Mouse (Mus musculus): ENCODE data around the gene Mustn1. TPM values are rescaled to one million over a fixed set of nuclear protein-coding genes. Genes with fewer than 3 reads are reported as not detected.

Gene Mustn1
- 1 to 10 TPM; 3.3 to 3.7 TPM for total RNA-seq (2023)

GRCm38 (mm10) chr14:30878958-30879571 is at the start of gene Mustn1:
Mustn1 (plus strand) TSS chr14:30879200.

GRCm38 (mm10) chr14:30886204-30886603 is 7.2 kb downstream of the Mustn1 start, which contains the start of gene Itih4:
Itih4 (plus strand) TSS chr14:30886476.

DNA sequence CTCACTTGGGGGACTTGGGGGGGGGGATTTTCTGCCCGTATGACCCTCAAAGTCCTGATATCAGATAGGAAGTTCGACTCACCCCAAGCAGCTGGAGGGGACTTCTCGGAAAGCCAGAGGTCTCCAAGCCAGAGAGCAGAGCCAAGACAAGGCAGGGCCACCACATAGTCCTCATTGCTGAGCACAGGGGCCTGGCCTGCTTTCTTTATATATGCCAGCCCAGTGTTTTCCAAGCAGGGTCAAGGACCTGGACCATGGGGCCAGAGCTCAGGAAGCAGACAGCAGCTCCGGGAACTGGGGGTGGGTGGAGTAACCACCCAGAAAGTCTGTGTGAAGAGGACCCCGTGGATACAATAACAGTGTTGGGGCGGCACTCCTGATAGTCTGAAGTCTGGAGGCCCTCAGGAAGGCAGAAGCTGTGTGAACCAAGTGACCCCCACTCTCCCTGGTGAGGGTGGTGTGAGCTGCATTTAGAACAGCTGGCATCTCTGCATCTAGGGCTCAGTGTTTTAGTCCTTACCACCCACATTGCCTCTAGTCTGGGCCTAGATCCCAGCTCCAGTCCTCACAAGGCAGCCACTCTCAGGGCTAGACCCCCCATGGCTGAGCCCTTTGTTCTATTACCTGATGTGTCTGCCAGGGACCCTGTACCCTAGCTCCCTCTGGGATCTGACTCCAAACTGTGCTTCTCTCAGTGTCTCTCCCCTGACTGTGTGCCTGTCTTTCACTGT is 44.5 kb downstream of the Mustn1 start, which contains the start of gene Itih3:
Gene Itih3 (minus strand): TSS at position 386 of the 731 bp plus-strand sequence.

Other genes starting within 250 kb of the Mustn1 start
- 10 to 100 TPM; 13.3 to 14.1 TPM for gene Rft1, start 224.8 kb upstream of the Mustn1 start, total RNA-seq (2023)
- 10 to 100 TPM; 10.6 to 11.7 TPM for gene Sfmbt1, start 164.4 kb upstream of the Mustn1 start, total RNA-seq (2023)
- gene Tmem110, start 53.6 kb upstream of the Mustn1 start, total RNA-seq (2023): 10 to 100 TPM; 33.2 to 34.0 TPM
- gene Itih4, start 7.3 kb downstream of the Mustn1 start, total RNA-seq (2023): under 1 TPM in 1 of 2 experiments, not detected in 1; 0.16 TPM
- gene Itih3, start 44.6 kb downstream of the Mustn1 start, total RNA-seq (2023): not detected
- not detected for gene Itih1, start 64.1 kb downstream of the Mustn1 start, total RNA-seq (2023)
- gene Nek4, start 72.2 kb downstream of the Mustn1 start, total RNA-seq (2023): 1 to 10 TPM; 6.9 to 7.4 TPM
- 10 to 100 TPM; 25.2 to 28.1 TPM for gene Glt8d1, start 122.2 kb downstream of the Mustn1 start, total RNA-seq (2023)
- 100 to 1,000 TPM; 100 to 102 TPM for gene Spcs1, start 122.5 kb downstream of the Mustn1 start, total RNA-seq (2023)
- 10 to 100 TPM; 58.5 to 59.8 TPM for gene Pbrm1, start 139.9 kb downstream of the Mustn1 start, total RNA-seq (2023)
- 100 to 1,000 TPM; 136 to 157 TPM for gene Gnl3, start 140.0 kb downstream of the Mustn1 start, total RNA-seq (2023)
- 10 to 100 TPM; 30.5 to 39.4 TPM for gene Smim4, start 249.8 kb downstream of the Mustn1 start, total RNA-seq (2023)